Mouse (Mus musculus) midbrain, embryonic 14.5 days (tissue): ENCODE measurements around the gene Hbq1b. TPM values are rescaled to one million over a fixed set of nuclear protein-coding genes. Genes with fewer than 3 reads are reported as not detected.

Experiments used
- ATAC-seq: fragments of 200-750 bp; cut with Nextera tagmentation; 2 replicates; pipeline ENCODE4 v1.8.0; 2017; ENCODE audit warnings: moderate number of reproducible peaks, moderate library complexity; ENCODE audit not compliant: low FRiP score, low TSS enrichment
- DNase-seq: peaks from one replicate; pipeline ENCODE4 v3.0.0-alpha.2; 2015
- H3K27ac ChIP-seq: fragments of 300-500 bp; sonication (generic); replicated peaks from 2 replicates; pipeline ENCODE4 v1.5.1; 2014; ENCODE audit warnings: mild to moderate bottlenecking, low read depth, low read length, moderate library complexity
- H3K27me3 ChIP-seq: fragments of 300-500 bp; sonication (generic); 2 replicates; pipeline ENCODE4 v1.6.1; 2014; ENCODE audit warnings: low read length, control low read depth, mixed read lengths; ENCODE audit not compliant: control insufficient read depth, insufficient read depth
- H3K36me3 ChIP-seq: fragments of 300-500 bp; sonication (generic); 2 replicates; pipeline ENCODE4 v1.6.1; 2014; ENCODE audit warnings: low read length, control low read depth; ENCODE audit not compliant: control insufficient read depth, insufficient read depth
- H3K4me1 ChIP-seq: fragments of 300-500 bp; sonication (generic); 2 replicates; pipeline ENCODE4 v1.6.1; 2014; ENCODE audit warnings: mild to moderate bottlenecking, antibody characterized with exemption, low read length, control low read depth; ENCODE audit not compliant: control insufficient read depth, insufficient read depth
- H3K4me2 ChIP-seq: fragments of 300-500 bp; sonication (generic); 2 replicates; pipeline ENCODE4 v1.6.1; 2014; ENCODE audit warnings: mild to moderate bottlenecking, low read length, moderate library complexity
- H3K4me3 ChIP-seq: fragments of 300-500 bp; sonication (generic); replicated peaks from 2 replicates; pipeline ENCODE4 v1.5.1; 2014; ENCODE audit warnings: low read depth, low read length
- H3K9ac ChIP-seq: fragments of 300-500 bp; sonication (generic); replicated peaks from 2 replicates; pipeline ENCODE4 v1.6.1; 2014; ENCODE audit warnings: mild to moderate bottlenecking, low read length, moderate library complexity
- H3K9me3 ChIP-seq: fragments of 300-500 bp; sonication (generic); 2 replicates; pipeline ENCODE4 v1.6.1; 2016; ENCODE audit warnings: low read length, control low read depth, mixed read lengths; ENCODE audit not compliant: control insufficient read depth
- WGBS: fragments of 180-500 bp; shearing (Covaris S2); extraction: QIAGEN DNeasy Blood & Tissue Kit; methylation state at CpG from one replicate; pipeline ENCODE4 v1.1.7; 2014; 5-methylcytosine and 5-hydroxymethylcytosine counted together
- polyA plus RNA-seq: library from polyadenylated mRNA; unstranded; fragments of >200 nt; fragmentation: Nextera tagmentation; extraction: Ambion mirVana; gene quantifications from 2 replicates; pipeline ENCODE4 v1.2.1, GENCODE M21; 2014

Gene Hbq1b
- polyA plus RNA-seq, 1 experiment from 2014 or later: not detected

GRCm38 (mm10) chr11:32245614-32246013, 41.2 kb upstream of the Hbq1b start:
- no peak overlapping the region for H3K27ac ChIP-seq
- peaks cover 73% of the 10 kb centered on the region for H3K36me3 ChIP-seq
- no peaks in the 10 kb centered on the region for H3K4me1 ChIP-seq
- no peak overlapping the region for H3K4me2 ChIP-seq
- 96% methylated on average over 6 of the region's 6 CpGs for WGBS
- DNase-seq (no peak), ATAC-seq (no peak)
- no peak overlapping the region for H3K9ac ChIP-seq
- H3K9me3 ChIP-seq: no peaks in the 10 kb centered on the region
- H3K27me3 ChIP-seq: no peaks in the 10 kb centered on the region
- H3K4me3 ChIP-seq: no peak overlapping the region

GRCm38 (mm10) chr11:32247068-32247467, 39.7 kb upstream of the Hbq1b start:
- no peak for DNase-seq
- H3K27me3 ChIP-seq: no peaks in the 10 kb centered on the region
- peaks cover 71% of the 10 kb centered on the region for H3K36me3 ChIP-seq
- H3K4me2 ChIP-seq: no peak overlapping the region
- ATAC-seq: no peak
- no peak overlapping the region for H3K27ac ChIP-seq
- H3K9me3 ChIP-seq: no peaks in the 10 kb centered on the region
- H3K4me1 ChIP-seq: no peaks in the 10 kb centered on the region
- H3K9ac ChIP-seq: no peak overlapping the region
- no peak overlapping the region for H3K4me3 ChIP-seq

GRCm38 (mm10) chr11:32248350-32248749, 38.4 kb upstream of the Hbq1b start:
- Histone ChIP-seq H3K4me3 (no peak overlapping the region), H3K4me2 (no peak overlapping the region), H3K9me3 (no peaks in the 10 kb centered on the region), H3K27ac (no peak overlapping the region), H3K36me3 (peaks cover 80% of the 10 kb centered on the region), H3K4me1 (no peaks in the 10 kb centered on the region), H3K9ac (no peak overlapping the region), H3K27me3 (no peaks in the 10 kb centered on the region)
- DNase-seq: no peak
- 85% methylated on average over 3 of the region's 3 CpGs for WGBS
- no peak for ATAC-seq

DNA sequence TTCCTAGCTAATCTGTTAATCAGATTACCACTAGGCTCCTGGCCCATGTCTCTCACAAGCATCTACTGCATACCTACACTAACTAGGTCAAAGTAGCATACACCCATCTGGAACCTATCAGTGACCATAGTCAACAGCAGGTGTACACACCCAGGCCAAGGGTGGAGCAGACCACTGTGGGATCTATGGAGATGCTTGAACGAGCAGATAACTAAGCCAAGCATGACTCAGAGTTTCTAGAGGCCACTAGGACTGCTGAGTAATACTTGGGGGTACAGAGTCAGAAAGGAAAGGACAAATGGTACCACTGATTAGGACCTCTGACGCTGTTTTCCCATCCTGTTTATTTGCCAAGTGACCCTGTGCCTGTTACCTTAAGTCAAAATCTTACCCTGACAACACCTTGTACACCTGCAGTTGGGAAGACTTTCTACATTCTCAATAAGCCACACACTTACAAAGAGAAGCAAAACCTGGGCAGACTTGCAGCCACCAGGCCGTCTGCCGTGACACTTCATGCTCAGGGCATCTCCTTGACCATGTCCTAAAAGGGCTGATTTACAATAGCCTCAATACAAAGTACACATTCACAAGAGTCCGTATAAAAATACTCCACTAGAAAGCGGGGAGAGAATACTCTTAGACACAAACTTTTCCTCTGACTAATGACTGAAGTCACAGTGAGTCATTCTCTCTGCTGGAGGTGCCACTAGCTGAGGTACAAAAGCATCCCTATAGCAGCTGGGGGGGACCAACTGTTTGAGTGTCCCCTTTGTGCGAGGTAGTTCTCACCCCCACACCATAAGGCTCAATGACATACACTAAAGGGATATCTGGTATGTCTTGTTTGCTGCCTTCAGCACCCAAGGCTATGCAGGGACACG, 35.6 kb upstream of the Hbq1b start:
- Histone ChIP-seq H3K4me2 (no peak overlapping the region), H3K36me3 (peaks cover 68% of the 10 kb centered on the region), H3K27ac (no peak overlapping the region), H3K4me3 (no peak overlapping the region), H3K4me1 (no peaks in the 10 kb centered on the region), H3K27me3 (no peaks in the 10 kb centered on the region), H3K9ac (no peak overlapping the region), H3K9me3 (no peaks in the 10 kb centered on the region)
- no peak for ATAC-seq
- 92% methylated on average over 8 of the region's 8 CpGs for WGBS
- DNase-seq: no peak

DNA sequence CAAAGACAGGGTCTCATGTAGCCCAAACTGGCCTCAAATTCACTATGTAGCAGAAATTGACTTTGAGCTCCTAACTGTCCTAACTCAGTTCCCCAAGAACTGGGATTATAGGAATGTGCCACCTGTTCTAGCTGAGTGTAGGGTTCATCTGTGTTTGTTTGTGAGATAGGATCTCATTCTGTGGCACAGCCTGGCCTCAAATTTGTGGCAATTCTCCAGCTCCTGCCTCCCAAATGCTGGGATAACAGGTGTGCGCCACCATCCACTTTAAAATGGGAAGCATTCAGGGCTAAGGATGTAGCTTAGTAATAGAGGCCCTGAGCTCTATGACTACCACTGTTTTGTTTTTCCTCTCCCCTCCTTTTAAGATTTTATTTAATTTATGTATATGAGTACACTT, 33.6 kb upstream of the Hbq1b start:
- peaks cover 54% of the 10 kb centered on the region for H3K36me3 ChIP-seq
- H3K4me3 ChIP-seq: no peak overlapping the region
- no peaks in the 10 kb centered on the region for H3K4me1 ChIP-seq
- ATAC-seq: no peak
- H3K9ac ChIP-seq: no peak overlapping the region
- no peak for DNase-seq
- WGBS: 94% methylated on average over 1 of the region's 1 CpGs
- no peak overlapping the region for H3K27ac ChIP-seq
- H3K27me3 ChIP-seq: no peaks in the 10 kb centered on the region
- no peak overlapping the region for H3K4me2 ChIP-seq
- H3K9me3 ChIP-seq: no peaks in the 10 kb centered on the region

DNA sequence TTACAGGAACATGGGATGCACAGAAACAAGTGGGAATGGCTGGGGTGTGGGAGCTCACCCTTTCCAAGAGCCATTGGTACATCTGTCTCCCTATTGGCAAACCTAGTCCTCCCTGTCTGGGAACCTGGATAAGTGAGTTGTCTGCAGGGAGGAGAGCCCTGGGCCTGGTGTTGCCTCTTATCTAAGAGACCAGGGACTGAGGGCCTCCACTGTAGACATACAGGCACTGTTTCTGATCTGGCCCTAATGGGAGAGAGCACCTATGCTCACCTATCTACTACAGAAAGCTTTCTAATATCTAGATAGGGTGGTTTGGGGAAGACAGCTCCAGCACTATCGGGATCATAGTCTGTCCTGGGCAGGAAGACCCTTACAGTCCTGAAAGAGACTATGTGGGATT, 30.6 kb upstream of the Hbq1b start:
- Histone ChIP-seq H3K9me3 (no peaks in the 10 kb centered on the region), H3K9ac (no peak overlapping the region), H3K36me3 (peaks cover 42% of the 10 kb centered on the region), H3K4me3 (no peak overlapping the region), H3K27ac (no peak overlapping the region), H3K4me2 (no peak overlapping the region), H3K4me1 (no peaks in the 10 kb centered on the region), H3K27me3 (no peaks in the 10 kb centered on the region)
- no peak for ATAC-seq
- DNase-seq: no peak
- 100% methylated on average over 1 of the region's 1 CpGs for WGBS

- ATAC-seq: no peak
- Histone ChIP-seq H3K27me3 (no peaks in the 10 kb centered on the region), H3K4me3 (no peak overlapping the region), H3K36me3 (peaks cover 38% of the 10 kb centered on the region), H3K27ac (no peak overlapping the region), H3K4me2 (no peak overlapping the region), H3K9ac (no peak overlapping the region), H3K4me1 (no peaks in the 10 kb centered on the region), H3K9me3 (no peaks in the 10 kb centered on the region)
- no peak for DNase-seq
- 95% methylated on average over 3 of the region's 3 CpGs for WGBS
Measured at GRCm38 (mm10) chr11:32256566-32256965, 30.2 kb upstream of the Hbq1b start.

GRCm38 (mm10) chr11:32262674-32263415, 23.9 kb upstream of the Hbq1b start:
- no peak overlapping the region for H3K4me3 ChIP-seq
- H3K9me3 ChIP-seq: no peaks in the 10 kb centered on the region
- H3K27me3 ChIP-seq: no peaks in the 10 kb centered on the region
- ATAC-seq (no peak), DNase-seq (no peak)
- WGBS: 93% methylated on average over 10 of the region's 10 CpGs
- H3K27ac ChIP-seq: no peak overlapping the region
- H3K4me1 ChIP-seq: peaks cover 4% of the 10 kb centered on the region; the same call in 1 of the 2 replicates
- H3K9ac ChIP-seq: no peak overlapping the region
- no peak overlapping the region for H3K4me2 ChIP-seq
- H3K36me3 ChIP-seq: peaks cover 16% of the 10 kb centered on the region
